Mouse (Mus musculus) urinary bladder, adult 18-20 months (tissue): Measurements from ENCODE around the gene Fam241b.
A peak's percentile ranks its signal among the peaks of the same experiment; 100 is the strongest.

Experiments
- DNase-seq, 2 experiments: peaks; one replicate each; pipeline ENCODE4 v3.0.0; 2022; ENCODE audit warnings: low spot score in 2 of 2, mixed read lengths in 2 of 2

Gene Fam241b

GRCm38 (mm10) chr10:62132691-62133281 lies 10.9 kb downstream of the Fam241b start, which contains the start of gene Neurog3:
Gene Neurog3, plus strand, starts transcription at chr10:62133090.
- DNase-seq: no peak

- no peak for DNase-seq
These were observed 15.3 kb downstream of the Fam241b start for GRCm38 (mm10) chr10:62128316-62128951.

- DNase-seq: no peak
These were observed 15.9 kb downstream of the Fam241b start for GRCm38 (mm10) chr10:62127711-62128231.

- DNase-seq: no peak
These were observed 16.6 kb downstream of the Fam241b start for GRCm38 (mm10) chr10:62127137-62127536.

GRCm38 (mm10) chr10:62113865-62114647 lies 29.7 kb downstream of the Fam241b start:
- DNase-seq: no peak

GRCm38 (mm10) chr10:62111207-62111576 lies 32.5 kb downstream of the Fam241b start:
- DNase-seq: no peak

GRCm38 (mm10) chr10:62110504-62111206 lies 33.1 kb downstream of the Fam241b start:
- DNase-seq: peak; percentile 80 to 84

GRCm38 (mm10) chr10:62107048-62107447 lies 36.7 kb downstream of the Fam241b start:
- DNase-seq: no peak

- peak; percentile 29 to 48 for DNase-seq
These were observed 38.7 kb downstream of the Fam241b start for GRCm38 (mm10) chr10:62104835-62105576.

- peak; percentile 17 to 67 for DNase-seq
These were observed 41.9 kb downstream of the Fam241b start for GRCm38 (mm10) chr10:62101504-62102439.

GRCm38 (mm10) chr10:62099749-62100403 lies 43.8 kb downstream of the Fam241b start:
- DNase-seq: no peak

GRCm38 (mm10) chr10:62094401-62094800 lies 49.3 kb downstream of the Fam241b start:
- no peak for DNase-seq

- DNase-seq: no peak
These were observed 49.8 kb downstream of the Fam241b start for GRCm38 (mm10) chr10:62093903-62094302.

- no peak for DNase-seq
These were observed 54.2 kb downstream of the Fam241b start for GRCm38 (mm10) chr10:62089486-62089885.

- DNase-seq: no peak
These were observed 54.6 kb downstream of the Fam241b start for GRCm38 (mm10) chr10:62089071-62089470.

GRCm38 (mm10) chr10:62088411-62088810 lies 55.3 kb downstream of the Fam241b start:
- no peak for DNase-seq

- DNase-seq: no peak
These were observed 56.9 kb downstream of the Fam241b start for GRCm38 (mm10) chr10:62086826-62087225.

- DNase-seq: no peak
These were observed 57.7 kb downstream of the Fam241b start for GRCm38 (mm10) chr10:62086044-62086443.
